Mouse (Mus musculus) heart, embryonic 10.5 days (tissue): ENCODE data around the gene Rhobtb1. TPM values are rescaled to one million over a fixed set of nuclear protein-coding genes. Genes with fewer than 3 reads are reported as not detected.

ENCODE experiments used
- DNase-seq: peaks from one replicate; pipeline ENCODE4 v3.0.0-alpha.2; 2017; ENCODE audit warnings: low spot score
- H3K27ac ChIP-seq: fragments of 300-500 bp; sonication (generic); 2 replicates; pipeline ENCODE4 v1.5.1; 2016; ENCODE audit warnings: mild to moderate bottlenecking
- H3K27me3 ChIP-seq: fragments of 300-500 bp; sonication (generic); 2 replicates; pipeline ENCODE4 v1.6.1; 2016; ENCODE audit warnings: mild to moderate bottlenecking; ENCODE audit not compliant: poor library complexity, insufficient read depth, severe bottlenecking
- H3K36me3 ChIP-seq: fragments of 300-500 bp; sonication (generic); 2 replicates; pipeline ENCODE4 v1.6.1; 2016; ENCODE audit warnings: mild to moderate bottlenecking, moderate library complexity
- H3K4me1 ChIP-seq: fragments of 300-500 bp; sonication (generic); 2 replicates; pipeline ENCODE4 v1.6.1; 2016; ENCODE audit warnings: mild to moderate bottlenecking
- H3K4me3 ChIP-seq: fragments of 300-500 bp; sonication (generic); 2 replicates; pipeline ENCODE4 v1.5.1; 2016; ENCODE audit warnings: mild to moderate bottlenecking, moderate library complexity
- H3K9me3 ChIP-seq: fragments of 300-500 bp; sonication (generic); 2 replicates; pipeline ENCODE4 v1.6.1; 2016; ENCODE audit warnings: mild to moderate bottlenecking, moderate library complexity
- WGBS: fragments of 180-500 bp; shearing (Covaris S2); methylation state at CpG from one replicate; pipeline ENCODE4 v1.1.7; 2016; 5-methylcytosine and 5-hydroxymethylcytosine counted together
- polyA plus RNA-seq: library from polyadenylated mRNA; unstranded; fragments of >200 nt; fragmentation: Nextera tagmentation; extraction: Ambion mirVana; gene quantifications from 2 replicates; pipeline ENCODE4 v1.2.1, GENCODE M21; 2016

Gene Rhobtb1
- polyA plus RNA-seq, 1 experiment from 2014 or later: 26.6 TPM

DNA sequence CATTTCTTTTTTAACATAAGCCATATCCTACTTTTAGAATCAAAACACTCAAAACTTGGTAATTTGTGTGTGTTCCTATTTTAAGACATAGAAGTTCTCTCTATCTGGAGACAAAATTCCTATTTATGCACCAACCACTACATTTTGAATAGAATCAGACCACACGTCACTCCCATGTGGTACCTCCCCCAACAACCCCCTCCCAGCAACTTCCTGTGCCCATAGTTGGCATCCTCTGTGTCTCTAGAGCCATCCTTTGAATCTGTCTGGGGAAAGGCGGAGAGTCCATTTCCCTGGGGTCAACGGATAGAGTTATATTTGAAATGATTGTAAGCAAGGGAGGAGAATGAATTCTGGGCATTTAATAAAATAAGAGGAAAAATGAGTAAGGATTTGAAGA, 24.9 kb downstream of the Rhobtb1 start:
- no peak for DNase-seq
- Histone ChIP-seq H3K4me1 (no peaks in the 10 kb centered on the region), H3K4me3 (no peak overlapping the region), H3K27ac (no peak overlapping the region), H3K9me3 (no peaks in the 10 kb centered on the region), H3K27me3 (no peaks in the 10 kb centered on the region), H3K36me3 (no peaks in the 10 kb centered on the region)
- WGBS: 74% methylated on average over 3 of the region's 3 CpGs

DNA sequence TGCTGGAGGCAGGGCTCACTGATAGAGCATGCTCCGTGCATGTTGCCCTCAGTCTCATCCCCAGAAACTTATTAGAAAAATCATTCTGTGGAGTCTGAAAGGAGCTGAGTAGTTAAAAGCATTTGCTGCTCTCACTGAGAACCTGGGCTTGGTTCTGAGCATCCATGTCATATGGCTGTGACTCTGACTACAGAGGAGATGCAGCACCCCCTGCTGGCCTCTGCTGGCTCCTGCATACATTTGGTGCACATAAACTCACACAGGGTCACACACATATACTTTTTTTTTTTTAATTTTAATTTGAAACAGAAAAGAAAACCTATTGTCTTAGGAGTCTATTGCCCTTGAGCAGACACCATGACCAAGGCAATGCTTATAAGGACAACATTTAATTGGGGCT, 28.1 kb downstream of the Rhobtb1 start:
- H3K4me1 ChIP-seq: no peaks in the 10 kb centered on the region
- H3K36me3 ChIP-seq: no peaks in the 10 kb centered on the region
- H3K27me3 ChIP-seq: no peaks in the 10 kb centered on the region
- no peaks in the 10 kb centered on the region for H3K9me3 ChIP-seq
- no peak overlapping the region for H3K27ac ChIP-seq
- no peak for DNase-seq
- no peak overlapping the region for H3K4me3 ChIP-seq
- WGBS: 89% methylated on average over 1 of the region's 1 CpGs

DNA sequence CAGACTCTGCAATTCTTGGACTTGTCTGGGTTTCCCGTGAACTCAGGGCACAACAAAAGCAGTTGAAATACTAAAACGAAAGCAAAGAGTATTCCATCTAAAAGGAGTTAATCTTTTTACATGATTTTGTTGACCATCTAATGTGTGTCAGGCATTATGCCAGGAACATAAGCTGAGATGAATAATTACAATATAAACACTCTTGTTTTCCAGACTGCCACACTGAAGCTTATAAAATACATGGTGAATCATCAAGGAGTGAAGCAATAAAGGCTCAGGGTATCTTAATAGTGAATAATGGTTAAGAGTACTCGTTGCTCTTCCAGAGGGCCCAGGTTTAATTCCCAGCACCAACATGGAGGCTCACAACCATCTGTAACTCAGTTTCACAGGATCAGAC, 29.8 kb downstream of the Rhobtb1 start:
- no peak overlapping the region for H3K4me3 ChIP-seq

DNA sequence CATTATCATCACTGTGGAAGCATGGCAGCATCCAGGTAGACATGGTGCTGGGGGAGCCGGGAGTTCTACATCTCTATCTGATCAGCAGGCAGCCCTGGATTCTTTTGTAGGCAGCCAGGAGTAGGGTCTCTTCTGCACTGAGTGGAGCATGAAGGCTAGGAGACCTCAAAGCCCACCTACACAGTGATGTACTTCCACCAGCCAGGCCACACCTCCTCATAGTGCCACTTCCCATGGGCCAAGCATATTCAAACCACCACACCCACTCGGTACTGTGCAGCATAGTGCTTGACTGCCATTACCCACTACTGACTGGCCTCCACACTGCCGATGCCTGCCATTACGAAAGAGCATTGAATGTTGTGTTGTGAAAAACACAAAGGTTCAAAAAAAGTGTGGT, 33.7 kb downstream of the Rhobtb1 start:
- Histone ChIP-seq H3K27ac (no peak overlapping the region), H3K4me1 (no peaks in the 10 kb centered on the region), H3K27me3 (no peaks in the 10 kb centered on the region), H3K4me3 (no peak overlapping the region), H3K9me3 (no peaks in the 10 kb centered on the region), H3K36me3 (no peaks in the 10 kb centered on the region)
- WGBS: 96% methylated on average over 4 of the region's 4 CpGs
- no peak for DNase-seq

More for the DNA sequence above, 29.8 kb downstream of the Rhobtb1 start:
- WGBS: 73% methylated on average over 3 of the region's 3 CpGs
- Histone ChIP-seq H3K27ac (no peak overlapping the region), H3K4me1 (no peaks in the 10 kb centered on the region), H3K36me3 (no peaks in the 10 kb centered on the region), H3K27me3 (no peaks in the 10 kb centered on the region), H3K9me3 (no peaks in the 10 kb centered on the region)
- no peak for DNase-seq

DNA sequence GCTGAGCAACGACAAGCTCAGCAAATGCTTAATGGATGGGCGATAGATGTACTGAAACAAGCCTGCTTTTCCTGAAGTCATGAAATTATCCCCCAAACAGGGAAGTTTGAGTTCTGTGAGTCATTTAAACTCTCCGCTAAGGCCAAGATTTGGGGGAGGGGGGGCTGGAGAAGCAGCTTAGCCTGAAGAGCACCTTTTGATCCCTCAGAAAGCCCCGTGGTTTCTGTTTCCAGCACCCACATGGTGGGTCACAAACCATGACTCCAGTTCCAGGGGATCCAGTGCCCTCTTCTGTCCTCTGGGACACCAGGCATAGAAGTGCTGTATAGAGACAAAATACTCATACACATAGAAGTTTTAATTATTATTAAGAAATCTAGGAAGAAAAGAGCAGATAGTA, 34.2 kb downstream of the Rhobtb1 start:
- no peak for DNase-seq
- 74% methylated on average over 4 of the region's 4 CpGs for WGBS
- Histone ChIP-seq H3K4me1 (no peaks in the 10 kb centered on the region), H3K36me3 (no peaks in the 10 kb centered on the region), H3K27me3 (no peaks in the 10 kb centered on the region), H3K9me3 (no peaks in the 10 kb centered on the region), H3K4me3 (no peak overlapping the region), H3K27ac (no peak overlapping the region)

DNA sequence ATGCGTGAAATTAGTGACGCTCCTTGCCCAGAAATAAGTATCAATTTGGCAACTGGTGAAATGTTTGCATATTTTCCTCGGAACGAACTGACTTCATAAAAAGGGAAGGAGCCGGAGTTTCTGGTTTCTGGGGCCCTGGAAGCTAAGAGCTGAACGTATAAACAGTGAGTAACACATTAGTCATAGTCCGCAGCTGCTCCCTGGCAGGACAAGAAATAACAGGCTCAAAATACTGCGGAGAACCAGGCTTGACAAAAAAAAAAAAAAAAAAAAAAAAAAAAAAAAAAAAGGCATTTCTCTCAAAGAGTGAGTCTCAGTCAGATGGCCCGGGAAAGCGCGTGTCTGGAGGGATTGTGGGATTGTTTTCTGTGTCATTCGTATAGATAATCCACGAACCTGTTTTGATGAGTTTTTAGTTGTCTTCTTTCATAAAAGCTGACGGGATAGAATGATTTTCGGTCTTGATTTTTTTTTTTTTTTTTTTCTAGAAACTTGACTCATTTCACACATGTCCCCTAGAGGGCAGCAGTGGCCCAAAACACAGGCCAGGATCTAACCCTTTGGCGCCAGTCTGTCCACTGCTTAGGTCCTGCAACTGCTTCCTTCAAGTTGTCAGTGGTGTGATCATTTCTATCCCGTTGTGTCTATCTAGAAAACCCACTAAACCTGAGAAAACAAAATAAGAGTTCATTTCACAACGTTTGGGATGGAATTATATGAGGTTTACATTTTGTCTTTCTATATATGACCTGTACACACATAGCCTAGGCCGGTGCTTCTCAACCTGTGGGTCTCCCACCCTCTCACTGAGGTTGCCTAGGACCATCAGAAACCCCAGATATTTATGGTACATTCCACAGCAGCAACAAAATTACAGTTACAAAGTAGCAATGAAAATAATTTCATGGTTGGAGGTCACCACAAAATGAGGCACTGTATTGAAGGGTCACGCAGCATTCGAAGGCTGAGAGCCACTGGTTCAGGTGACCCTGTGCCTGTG, 35.0 kb downstream of the Rhobtb1 start:
- Histone ChIP-seq H3K27me3 (no peaks in the 10 kb centered on the region), H3K4me1 (no peaks in the 10 kb centered on the region), H3K4me3 (peak overlapping the region; percentile 45; the same call in 1 of the 2 replicates), H3K27ac (no peak overlapping the region; the same call in none of the 2 replicates), H3K9me3 (no peaks in the 10 kb centered on the region), H3K36me3 (no peaks in the 10 kb centered on the region)
- DNase-seq: peak; percentile 75
- WGBS: 31% methylated on average over 21 of the region's 21 CpGs

DNA sequence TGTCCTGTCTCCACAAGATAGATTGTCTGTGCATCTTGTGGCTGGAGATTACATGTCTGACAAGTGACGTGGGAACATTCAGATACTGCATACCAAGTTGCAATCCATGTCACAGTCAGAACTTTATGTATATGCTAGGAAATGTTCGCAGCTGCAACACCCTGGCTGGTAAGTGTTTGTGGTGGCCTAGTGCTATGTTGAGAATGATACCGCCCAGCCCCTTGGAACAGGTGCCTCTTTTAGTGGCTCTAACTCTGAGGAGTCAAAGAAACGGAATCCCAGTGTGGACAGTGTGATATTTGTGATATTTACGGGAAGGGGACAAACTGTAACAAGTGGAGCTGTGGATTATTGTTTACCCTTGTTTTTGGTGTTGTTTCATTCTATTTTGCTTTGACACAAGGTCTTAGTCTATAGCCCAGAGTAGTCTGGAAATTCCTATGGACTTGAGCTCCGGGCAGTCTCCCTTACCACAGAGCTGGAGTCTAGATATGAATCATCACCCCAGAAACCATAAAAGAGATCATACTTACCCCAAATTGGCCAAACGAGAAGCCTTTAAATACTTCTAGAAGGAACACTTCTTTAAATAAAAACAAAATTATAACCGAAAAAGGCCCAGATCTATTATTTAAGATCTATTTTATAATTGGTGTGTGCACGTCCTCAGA, 36.7 kb downstream of the Rhobtb1 start:
- Histone ChIP-seq H3K4me1 (no peaks in the 10 kb centered on the region), H3K27me3 (no peaks in the 10 kb centered on the region), H3K27ac (no peak overlapping the region), H3K4me3 (no peak overlapping the region), H3K36me3 (no peaks in the 10 kb centered on the region), H3K9me3 (no peaks in the 10 kb centered on the region)
- DNase-seq: no peak
- WGBS: 77% methylated on average over 9 of the region's 9 CpGs

DNA sequence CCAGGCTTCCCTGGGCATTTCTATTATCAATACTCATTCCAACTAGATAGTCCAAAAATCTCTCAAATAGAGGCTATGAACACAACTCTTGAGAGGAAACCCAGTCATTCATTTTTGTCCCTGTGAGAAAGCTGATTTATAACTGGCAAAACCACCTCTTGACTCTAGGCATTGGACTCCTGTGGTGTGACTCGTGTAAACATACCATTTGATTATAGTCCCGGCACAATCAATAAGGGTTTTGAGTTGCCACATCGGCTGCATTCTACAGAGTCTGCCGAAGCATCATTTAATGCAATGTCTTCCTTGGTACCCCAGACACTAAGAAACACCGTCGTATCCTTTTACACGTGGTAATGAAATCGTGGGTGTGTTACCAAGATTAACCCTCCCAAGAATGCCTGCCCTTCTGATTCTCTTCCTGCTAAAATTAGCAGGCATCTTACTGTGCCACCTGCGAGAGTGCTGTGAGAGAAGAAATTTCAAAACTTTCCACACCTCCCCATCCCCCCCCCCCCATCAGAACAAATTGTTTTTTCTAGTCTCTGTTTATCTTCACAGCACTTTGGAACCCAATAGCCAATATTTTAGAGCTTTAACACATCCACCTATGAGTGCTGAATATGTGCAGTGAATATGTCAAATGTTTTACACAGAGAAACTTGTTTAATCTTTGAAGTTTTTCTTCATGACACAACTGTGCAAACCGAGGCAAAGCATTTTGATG, 39.4 kb downstream of the Rhobtb1 start:
- Histone ChIP-seq H3K27me3 (no peaks in the 10 kb centered on the region), H3K27ac (no peak overlapping the region), H3K36me3 (no peaks in the 10 kb centered on the region), H3K4me1 (no peaks in the 10 kb centered on the region), H3K9me3 (no peaks in the 10 kb centered on the region), H3K4me3 (no peak overlapping the region)
- DNase-seq: no peak
- WGBS: 69% methylated on average over 10 of the region's 10 CpGs

DNA sequence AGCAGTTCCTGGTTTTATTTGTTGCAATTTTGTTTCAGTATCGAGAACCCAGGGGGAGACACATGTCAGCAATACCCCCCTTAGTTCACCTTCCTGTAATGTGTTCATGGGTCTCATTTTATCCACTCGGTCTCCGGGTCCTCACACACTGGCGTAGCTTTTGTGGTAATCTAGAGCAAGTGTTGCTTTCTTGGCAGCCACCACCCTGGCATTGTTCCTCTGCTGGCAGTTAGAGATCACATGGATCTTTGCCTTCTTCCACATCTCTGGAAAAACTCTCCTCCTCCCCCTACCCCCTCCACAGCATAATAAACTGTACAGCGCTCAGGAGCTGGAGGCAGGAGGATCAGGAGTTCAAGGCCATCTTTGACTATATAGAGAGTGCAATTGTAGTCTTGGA, 41.0 kb downstream of the Rhobtb1 start:
- no peak for DNase-seq
- Histone ChIP-seq H3K36me3 (no peaks in the 10 kb centered on the region), H3K27me3 (no peaks in the 10 kb centered on the region), H3K9me3 (no peaks in the 10 kb centered on the region), H3K27ac (no peak overlapping the region), H3K4me1 (no peaks in the 10 kb centered on the region), H3K4me3 (no peak overlapping the region)
- 87% methylated on average over 5 of the region's 5 CpGs for WGBS

DNA sequence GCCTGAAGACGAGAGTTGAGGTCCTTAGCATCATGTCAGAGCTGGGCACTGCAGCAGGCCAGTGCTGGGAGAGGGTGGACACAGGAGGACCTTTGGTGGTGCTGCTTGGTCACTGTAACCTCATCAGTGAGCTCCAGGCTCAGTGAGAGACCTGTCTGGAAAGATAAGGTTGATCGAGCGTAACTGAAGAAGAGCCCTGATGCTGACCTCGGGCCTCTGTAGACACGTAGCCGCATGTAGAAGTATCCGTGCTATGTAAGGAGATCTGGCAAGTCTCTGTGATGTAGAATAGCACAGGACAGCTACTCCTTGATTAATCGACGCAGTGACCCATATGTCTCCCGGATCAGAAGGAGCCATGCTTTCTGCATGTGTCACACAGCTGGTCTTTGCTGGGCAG, 42.5 kb downstream of the Rhobtb1 start:
- Histone ChIP-seq H3K27ac (no peak overlapping the region), H3K4me1 (no peaks in the 10 kb centered on the region), H3K27me3 (no peaks in the 10 kb centered on the region), H3K9me3 (no peaks in the 10 kb centered on the region), H3K36me3 (no peaks in the 10 kb centered on the region), H3K4me3 (no peak overlapping the region)
- DNase-seq: no peak
- WGBS: 83% methylated on average over 10 of the region's 10 CpGs

DNA sequence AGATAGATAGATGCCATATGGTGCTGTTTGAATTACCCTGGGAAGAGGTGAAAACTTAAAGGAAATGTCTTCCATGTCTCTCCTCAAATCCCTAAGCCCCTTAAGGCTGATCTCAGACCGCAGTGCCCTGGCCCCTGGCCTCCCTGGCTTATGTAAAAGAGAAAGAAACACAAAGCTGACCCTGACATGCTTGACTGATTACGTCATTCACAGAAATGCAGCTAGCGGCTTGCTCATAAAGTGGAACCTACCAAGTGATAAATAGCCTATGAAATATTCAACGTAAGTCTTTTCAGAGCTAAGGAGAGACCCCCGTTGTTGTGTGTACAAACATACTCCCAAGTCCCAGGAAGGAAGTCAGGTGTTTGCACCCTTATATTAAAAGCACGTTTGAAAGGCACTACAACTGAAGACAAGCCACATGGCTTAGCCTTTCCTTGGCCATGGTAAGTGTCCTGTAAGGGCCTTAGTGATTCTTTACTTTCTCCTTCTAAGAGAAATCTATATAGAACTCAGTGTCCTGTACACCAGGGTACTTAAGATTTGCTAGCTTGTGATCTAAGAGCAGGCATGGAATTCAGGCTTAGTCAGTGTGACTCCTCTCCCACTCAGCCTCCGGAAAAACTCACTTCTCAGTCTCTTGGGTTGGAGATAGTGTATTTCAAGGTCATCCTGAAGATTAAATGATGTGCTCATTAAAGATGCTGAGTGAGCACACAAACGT, 53.6 kb downstream of the Rhobtb1 start:
- Histone ChIP-seq H3K36me3 (peaks cover 6% of the 10 kb centered on the region; the same call in 1 of the 2 replicates), H3K27me3 (no peaks in the 10 kb centered on the region), H3K9me3 (no peaks in the 10 kb centered on the region), H3K4me3 (no peak overlapping the region), H3K4me1 (peaks cover 10% of the 10 kb centered on the region; the same call in 1 of the 2 replicates), H3K27ac (peak overlapping the region; percentile 29; the same call in 1 of the 2 replicates)
- WGBS: 49% methylated on average over 8 of the region's 8 CpGs
- DNase-seq: no peak

DNA sequence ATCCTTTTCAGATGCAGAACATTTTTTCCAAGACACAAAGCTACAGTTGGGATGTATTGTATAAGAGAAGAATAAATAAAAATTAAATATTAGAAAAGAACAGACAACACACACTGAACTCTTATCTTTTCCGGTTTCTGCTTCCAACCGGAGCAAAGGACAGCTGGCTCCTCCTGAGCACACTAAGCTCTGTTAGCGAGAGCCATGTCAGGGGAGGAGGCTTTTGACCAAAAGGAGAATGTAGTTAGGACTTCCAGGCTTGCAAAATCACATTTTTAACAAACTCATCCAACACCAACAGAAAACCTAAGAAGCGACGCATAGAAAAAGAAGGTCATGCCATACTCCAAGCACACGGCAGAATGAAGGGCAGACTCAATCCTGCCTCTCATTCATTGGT, 54.8 kb downstream of the Rhobtb1 start:
- DNase-seq: peak; percentile 24
- H3K9me3 ChIP-seq: no peaks in the 10 kb centered on the region

More for the DNA sequence above, 54.8 kb downstream of the Rhobtb1 start:
- H3K4me3 ChIP-seq: no peak overlapping the region
- H3K4me1 ChIP-seq: peaks cover 10% of the 10 kb centered on the region; the same call in 1 of the 2 replicates
- H3K27ac ChIP-seq: no peak overlapping the region
- H3K27me3 ChIP-seq: no peaks in the 10 kb centered on the region
- H3K36me3 ChIP-seq: peaks cover 9% of the 10 kb centered on the region; the same call in 1 of the 2 replicates
- 84% methylated on average over 6 of the region's 6 CpGs for WGBS
